Mouse (Mus musculus) left cerebral cortex, adult 8-10 months (tissue): Measurements from ENCODE around the gene Ebf1. TPM values are rescaled to one million over a fixed set of nuclear protein-coding genes. Genes with fewer than 3 reads are reported as not detected.

ENCODE experiments used
- DNase-seq, 2 experiments: peaks; one replicate each; pipeline ENCODE4 v3.0.0; 2022; ENCODE audit warnings: low spot score in 2 of 2
- total RNA-seq, 4 experiments: library from RNA; stranded (reverse); gene quantifications; 2 replicates each; pipeline ENCODE4 v1.2.4; 2022

Gene Ebf1
- total RNA-seq, 4 experiments from 2014 or later, result 4.4 to 5.8 (median 4.9) TPM

GRCm38 (mm10) chr11:44619131-44619886 lies 2.2 kb downstream of the Ebf1 start:
- DNase-seq, result no peak

- DNase-seq, result no peak
Measured at GRCm38 (mm10) chr11:44619887-44620693, 3.0 kb downstream of the Ebf1 start.

DNA sequence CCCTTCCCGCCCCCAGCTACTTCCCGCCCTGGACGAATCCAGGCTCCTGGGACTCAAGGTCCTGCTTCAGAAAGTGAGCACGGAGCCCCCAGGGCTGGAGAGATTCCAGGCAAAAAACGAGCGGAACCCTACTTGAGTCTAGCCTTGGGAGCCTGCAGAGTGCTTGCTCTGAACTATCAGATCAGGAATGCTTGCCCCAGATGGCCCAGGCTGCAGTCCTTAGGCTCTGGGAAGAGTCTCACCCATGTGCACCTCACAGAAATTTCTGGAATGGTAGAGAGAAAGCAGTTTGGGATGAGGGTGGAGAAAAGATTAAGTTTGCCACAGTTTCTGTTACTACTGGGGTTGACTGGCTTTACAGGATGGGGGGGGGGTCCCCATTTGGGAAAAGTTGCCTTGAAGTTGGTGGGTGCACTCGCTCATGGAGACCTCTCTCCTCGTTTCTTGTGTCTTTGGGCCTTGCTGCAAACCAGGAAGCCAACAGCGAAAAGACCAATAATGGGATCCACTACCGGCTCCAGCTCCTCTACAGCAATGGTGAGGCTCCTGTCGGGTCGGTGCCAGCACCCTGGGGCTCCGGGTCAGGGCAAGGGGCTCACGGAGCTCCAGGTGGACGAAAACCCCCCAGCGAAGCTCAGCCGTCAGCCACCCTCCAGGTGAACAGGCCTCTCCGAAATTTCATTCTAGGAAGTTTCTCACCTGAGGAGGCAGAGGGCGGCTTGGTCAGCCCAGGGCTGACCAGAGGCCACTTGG lies 3.8 kb downstream of the Ebf1 start:
- DNase-seq, result no peak

GRCm38 (mm10) chr11:44621615-44622014 lies 4.5 kb downstream of the Ebf1 start:
- DNase-seq, result no peak

GRCm38 (mm10) chr11:44622023-44622731 lies 5.1 kb downstream of the Ebf1 start:
- no peak for DNase-seq

DNA sequence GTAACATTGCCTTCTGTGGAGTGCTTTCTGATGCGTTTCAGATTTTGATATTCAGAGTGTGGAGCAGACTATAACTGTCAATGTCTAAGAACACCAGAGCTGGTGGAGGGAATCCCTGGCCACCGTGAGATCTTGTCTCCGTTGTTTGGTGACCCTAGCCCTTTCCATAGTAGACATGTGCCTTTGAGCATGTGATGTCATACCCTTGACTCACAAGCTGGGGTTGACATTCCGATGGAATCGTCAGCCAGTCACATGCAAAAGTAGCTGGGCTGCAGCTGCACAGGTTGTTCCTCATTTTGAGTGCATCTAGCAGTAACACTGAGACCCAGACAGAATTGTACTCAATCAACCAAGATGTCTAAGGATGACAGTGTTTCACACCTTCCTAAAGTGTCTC lies 7.4 kb downstream of the Ebf1 start:
- no peak for DNase-seq

GRCm38 (mm10) chr11:44626065-44626464 lies 8.9 kb downstream of the Ebf1 start:
- DNase-seq, result no peak

DNA sequence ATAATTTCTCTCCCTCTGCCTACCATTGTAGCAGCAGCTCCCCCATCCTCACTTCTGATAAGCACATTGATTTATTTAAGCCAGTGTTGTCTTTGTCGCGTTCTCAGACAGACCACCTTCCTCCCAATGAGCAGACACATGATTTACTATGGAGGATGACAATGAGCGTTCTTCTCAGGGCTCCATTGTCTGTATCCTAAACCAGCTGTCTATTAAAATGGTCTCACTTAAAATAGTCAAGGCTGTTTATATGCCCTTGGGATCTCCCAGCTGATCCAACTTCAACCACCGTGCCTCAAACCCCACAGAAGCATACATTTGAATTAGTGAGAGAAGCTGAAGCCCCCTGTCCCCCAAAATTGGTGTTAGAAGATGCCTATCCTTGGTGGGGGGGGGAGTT lies 11.3 kb downstream of the Ebf1 start:
- no peak for DNase-seq

GRCm38 (mm10) chr11:44632064-44632968 lies 15.2 kb downstream of the Ebf1 start:
- DNase-seq, result no peak

DNA sequence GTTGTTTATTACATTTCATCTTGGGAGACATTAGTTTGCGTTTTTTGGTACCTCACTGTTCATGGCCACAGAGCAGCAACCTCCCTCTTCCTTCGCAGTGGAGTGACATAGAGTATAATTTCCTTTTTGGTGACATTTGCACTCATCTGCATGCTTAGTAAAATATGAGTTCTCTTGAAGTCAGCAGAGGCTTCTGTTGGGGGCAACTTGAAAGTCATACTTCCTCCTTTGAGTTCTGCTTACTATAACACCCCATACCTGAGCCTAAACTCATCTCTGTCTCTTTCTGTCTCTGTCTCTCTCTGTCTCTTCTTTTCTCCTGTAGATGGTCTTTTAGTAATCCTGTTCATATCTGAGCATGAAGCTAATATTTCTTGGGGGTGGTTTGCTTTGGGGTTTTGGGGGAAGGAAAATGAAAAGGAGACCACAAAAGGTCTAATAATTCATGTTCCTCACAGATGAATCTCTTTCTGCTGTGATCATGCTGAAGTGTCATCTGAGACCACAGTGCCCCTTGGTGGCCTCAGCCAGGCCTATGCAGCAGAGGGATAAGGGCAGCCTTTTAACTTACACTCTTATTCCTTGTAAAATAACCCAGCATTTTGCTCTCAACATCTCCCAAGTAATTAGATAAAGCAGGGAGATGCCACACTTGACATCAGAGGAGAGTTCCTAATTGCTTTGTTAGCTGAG lies 16.0 kb downstream of the Ebf1 start:
- no peak for DNase-seq

GRCm38 (mm10) chr11:44634552-44635193 lies 17.6 kb downstream of the Ebf1 start:
- DNase-seq, result no peak

- no peak for DNase-seq
Measured at GRCm38 (mm10) chr11:44636241-44636640, 19.1 kb downstream of the Ebf1 start.

GRCm38 (mm10) chr11:44638193-44638754 lies 21.2 kb downstream of the Ebf1 start:
- no peak for DNase-seq

DNA sequence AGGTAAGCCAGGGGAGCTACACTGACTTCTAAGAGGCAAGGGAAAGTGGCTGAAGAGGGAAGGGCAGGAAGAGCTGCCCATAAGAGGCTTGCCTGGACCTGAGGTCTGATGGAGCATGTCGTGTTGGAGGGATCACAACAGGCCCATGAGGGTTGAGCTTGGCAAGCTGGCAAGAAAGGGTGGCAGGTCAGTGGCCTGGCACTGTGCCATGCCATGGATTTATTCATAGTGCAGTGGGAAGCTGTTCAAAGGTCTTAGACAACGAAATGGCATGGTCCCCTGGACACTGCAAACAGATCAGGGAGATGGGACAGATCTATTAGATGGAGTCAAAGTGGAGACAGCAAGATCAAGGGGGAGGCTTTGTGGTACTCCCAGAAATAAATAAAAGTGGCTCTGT lies 24.4 kb downstream of the Ebf1 start:
- no peak for DNase-seq

GRCm38 (mm10) chr11:44654340-44655019 lies 37.4 kb downstream of the Ebf1 start:
- no peak for DNase-seq

GRCm38 (mm10) chr11:44655468-44655867 lies 38.4 kb downstream of the Ebf1 start:
- no peak for DNase-seq

- DNase-seq, result no peak
Measured at GRCm38 (mm10) chr11:44656916-44657315, 39.8 kb downstream of the Ebf1 start.

- no peak for DNase-seq
Measured at GRCm38 (mm10) chr11:44657833-44658395, 40.8 kb downstream of the Ebf1 start.
